Mouse (Mus musculus) erythroblast, adult 5-6 weeks (primary cell): Measurements from ENCODE around the gene Faap20. TPM values are rescaled to one million over a fixed set of nuclear protein-coding genes. Genes with fewer than 3 reads are reported as not detected.

Source experiments
- ATAC-seq: replicated peaks from 2 replicates; pipeline ENCODE4 v1.8.0; 2016; ENCODE audit warnings: moderate number of reproducible peaks, mild to moderate bottlenecking, moderate TSS enrichment, inconsistent platforms; ENCODE audit not compliant: poor library complexity, low FRiP score, severe bottlenecking
- total RNA-seq, 2 experiments: library from RNA; stranded (forward) in 1 of 2; stranded (reverse) in 1 of 2; fragments of 150-400 nt in 1 of 2; fragments of 200-764, 138-1000 nt in 1 of 2; gene quantifications; 2 replicates each; pipeline versions ENCODE4 v1.2.3 to v1.2.4; 2015 to 2017; ENCODE audit warnings: low replicate concordance in 2 of 2

The Faap20 gene
- total RNA-seq, 2 experiments from 2014 or later = 3.5 to 8.1 TPM

GRCm38 (mm10) chr4:155220213-155221100, 29.1 kb upstream of the Faap20 start:
- ATAC-seq = no peak

DNA sequence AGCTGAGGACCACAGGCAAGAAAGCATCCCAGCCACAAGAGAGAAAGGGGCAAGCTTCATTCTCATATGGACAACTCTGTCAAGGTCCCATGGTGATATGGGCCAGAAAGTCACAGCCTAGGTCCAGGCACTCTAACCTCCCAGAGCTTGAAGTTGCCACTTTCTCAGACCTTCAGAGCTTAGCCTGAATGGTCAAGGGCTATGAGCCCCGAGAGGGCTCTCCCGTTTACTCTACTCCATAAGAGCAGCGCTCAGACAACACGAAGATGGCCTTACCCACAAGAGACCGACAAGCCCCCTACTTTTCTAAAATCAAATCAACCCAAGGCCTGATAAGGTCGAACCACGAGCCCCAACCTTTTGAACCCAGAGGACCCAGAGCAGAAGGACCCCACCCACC, 28.5 kb upstream of the Faap20 start:
- ATAC-seq = no peak

- no peak for ATAC-seq
Observed at GRCm38 (mm10) chr4:155221599-155222551, 27.7 kb upstream of the Faap20 start.

GRCm38 (mm10) chr4:155222552-155222840, 27.1 kb upstream of the Faap20 start, which contains the start of gene Ski:
TSS of gene Ski (minus strand) at chr4:155222592.
- ATAC-seq = no peak

- peak; percentile 78 for ATAC-seq
Observed at GRCm38 (mm10) chr4:155222841-155223593, 26.6 kb upstream of the Faap20 start.

DNA sequence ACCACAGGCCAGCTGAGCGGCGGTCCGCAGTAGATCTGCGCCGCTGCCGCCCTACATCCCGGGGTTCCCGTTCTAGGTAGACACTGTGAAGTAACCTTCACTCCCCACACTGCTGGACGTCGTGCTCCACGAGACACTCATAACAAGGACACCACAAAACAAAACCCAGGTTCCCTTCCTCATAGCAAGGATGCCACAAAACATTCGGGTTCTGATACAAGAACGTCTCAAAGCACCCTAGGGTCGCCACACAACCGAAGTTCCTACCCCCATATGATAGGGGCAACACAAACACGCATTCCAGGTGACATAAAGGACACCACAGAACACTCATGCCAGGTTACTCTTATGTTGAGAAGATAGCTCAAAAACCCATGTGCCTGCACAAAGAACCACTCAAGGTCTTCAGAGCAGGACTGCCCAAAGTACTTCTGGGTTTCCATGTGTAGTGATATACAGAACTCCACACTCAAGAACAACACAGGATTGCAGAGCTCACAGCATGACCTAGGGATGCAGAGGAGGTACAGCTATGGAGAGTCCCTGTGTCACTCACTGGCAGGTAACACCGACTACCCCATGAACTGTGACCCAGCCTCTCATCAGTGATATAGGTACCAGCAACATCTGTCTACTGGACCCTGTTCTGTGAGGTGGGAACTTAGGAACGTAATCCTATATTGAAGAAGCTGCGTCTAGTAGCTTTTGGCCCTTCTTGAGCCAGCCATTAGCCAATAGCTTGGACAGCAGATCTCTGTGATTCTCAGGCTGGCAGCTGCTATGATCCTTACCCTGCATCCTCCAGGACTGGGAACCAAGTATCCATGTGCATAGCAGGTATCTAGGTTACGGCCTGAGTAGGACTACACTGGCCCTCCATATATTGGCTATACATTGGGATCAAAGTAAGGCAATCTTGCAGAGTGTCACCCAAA, 25.7 kb upstream of the Faap20 start:
- ATAC-seq = no peak

DNA sequence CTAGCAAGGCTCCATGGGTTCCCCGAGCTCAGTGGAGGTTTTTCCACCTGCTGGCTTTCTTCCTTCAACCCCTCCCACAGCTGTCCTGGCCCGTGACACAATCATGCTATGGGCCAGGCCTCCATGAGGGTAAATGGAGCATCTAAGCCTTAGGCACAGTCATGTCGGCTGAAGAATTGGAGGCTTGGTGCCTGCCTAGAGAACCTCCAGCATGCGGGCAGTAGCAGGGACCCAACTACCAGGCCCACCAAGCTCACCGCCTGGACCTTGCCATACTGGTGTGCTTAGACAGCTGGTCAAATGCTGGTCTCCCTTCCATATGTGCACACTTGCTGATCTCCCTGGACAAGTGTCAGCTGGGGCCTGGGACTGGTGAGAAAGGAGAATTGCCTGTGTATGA, 23.7 kb upstream of the Faap20 start:
- ATAC-seq = no peak

GRCm38 (mm10) chr4:155227986-155228385, 21.6 kb upstream of the Faap20 start:
- no peak for ATAC-seq

DNA sequence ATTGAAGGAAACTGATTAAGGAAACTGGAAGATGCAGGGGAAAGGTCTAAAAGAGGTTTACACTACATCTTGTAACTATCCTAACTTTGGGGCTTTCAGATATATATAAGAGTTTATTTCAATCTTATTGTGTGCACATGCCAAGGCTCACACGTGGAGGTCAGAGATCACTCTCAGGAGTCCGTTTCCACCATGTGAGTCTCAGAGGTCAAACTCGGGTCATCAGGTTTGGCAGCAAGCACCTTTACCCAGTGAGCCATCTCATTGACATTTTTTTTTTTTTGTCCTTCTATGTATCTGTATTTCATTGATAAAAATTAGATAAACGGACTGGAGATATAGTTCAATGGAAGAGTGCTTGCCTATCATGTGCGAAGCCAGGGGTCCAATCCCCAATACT, 21.1 kb upstream of the Faap20 start:
- ATAC-seq = no peak

GRCm38 (mm10) chr4:155233878-155234277, 15.7 kb upstream of the Faap20 start:
- no peak for ATAC-seq

- no peak for ATAC-seq
Observed at GRCm38 (mm10) chr4:155234371-155235310, 15.0 kb upstream of the Faap20 start.

GRCm38 (mm10) chr4:155235311-155236119, 14.1 kb upstream of the Faap20 start:
- no peak for ATAC-seq

- ATAC-seq = no peak
Observed at GRCm38 (mm10) chr4:155236737-155237385, 12.7 kb upstream of the Faap20 start.

GRCm38 (mm10) chr4:155238276-155238675, 11.3 kb upstream of the Faap20 start:
- no peak for ATAC-seq

- ATAC-seq = no peak
Observed at GRCm38 (mm10) chr4:155239494-155239893, 10.1 kb upstream of the Faap20 start.

- ATAC-seq = no peak
Observed at GRCm38 (mm10) chr4:155241789-155242188, 7.8 kb upstream of the Faap20 start.

- ATAC-seq = no peak
Observed at GRCm38 (mm10) chr4:155242292-155242691, 7.3 kb upstream of the Faap20 start.
